In the genomic region with DNA sequence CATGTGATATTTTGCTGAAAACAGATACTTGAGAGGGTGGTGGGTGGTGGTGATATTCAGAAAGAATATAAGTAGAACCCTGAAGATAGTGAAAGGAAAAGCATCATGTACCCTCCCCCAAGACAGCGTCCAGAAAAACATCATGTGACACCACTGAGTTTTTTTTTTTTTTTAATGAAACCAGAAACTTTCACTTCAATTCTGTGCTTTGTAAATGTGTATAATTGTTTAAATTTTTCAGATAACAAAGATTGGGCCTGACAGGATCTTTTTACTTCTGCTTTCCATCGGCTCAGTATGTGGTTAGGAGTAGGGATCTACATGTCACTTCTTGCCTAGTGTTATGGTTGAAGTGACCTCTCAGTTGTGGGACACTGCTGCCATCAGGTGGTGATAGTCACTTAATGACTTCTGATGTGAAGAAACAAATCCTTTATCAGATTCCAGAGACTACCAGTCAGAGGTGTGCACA, we compare ENCODE assay signal across 8 mouse cellular contexts. TPM values are rescaled to one million over a fixed set of nuclear protein-coding genes. Genes with fewer than 3 reads are reported as not detected.
DNase-seq lines count a peak whose midpoint lies in the region; ATAC-seq lines count a peak whose summit lies in the region.

No protein-coding gene starts in this region.

- DNase-seq in left cerebral cortex, adult 11 months (ENCODE audit: low spot score) = peak; percentile 28
- no peak for DNase-seq in left cerebral cortex, adult 8-10 months (ENCODE audit: low spot score in 2 of 2)
- peak; percentile 82 for DNase-seq in c-Kit-positive CD71-negative TER-119-negative erythroid progenitor cells, embryonic 14.5 days (ENCODE audit: low read depth)
- peak; percentile 43 for DNase-seq in forelimb bud, embryonic 11.5 days (ENCODE audit: low read depth, low spot score)
- DNase-seq in layer of hippocampus, postnatal 36 days = peak; percentile 25 to 29
- peak; percentile 62 to 80 for DNase-seq in lung, postnatal 4 days
- peak; percentile 77 for DNase-seq in skeletal muscle tissue, adult 2 months (ENCODE audit: low read depth, low spot score)

- peak; percentile 100 for ATAC-seq in hematopoietic stem cell, adult 5-6 weeks (replicated peaks in 1 of 2; ENCODE audit: insufficient read depth in 1 of 2, low FRiP score in 2 of 2, low TSS enrichment in 1 of 2, low read depth in 1 of 2, poor library complexity in 2 of 2, severe bottlenecking in 2 of 2)

RNA-seq across cellular contexts. Expression of a gene that starts 33.7 kb away (rescaled TPM):
- 10 to 100 TPM; 42.4 to 47.5 (median 46.6) TPM for total RNA-seq in left cerebral cortex, adult 8-10 months (2022)
- total RNA-seq in hematopoietic stem cell, adult 5-6 weeks (2017) = 33.6 and 35.8 TPM in 2 replicates
- total RNA-seq in layer of hippocampus, postnatal 36 days (2021) = 10 to 100 TPM; 53.7 to 56.9 TPM

Comparison
In these comparisons a context has a peak if more than half of its experiments do, and no peak if none do; other contexts are left out.
1. DNase-seq: peak in left cerebral cortex, adult 11 months (single experiment), c-Kit-positive CD71-negative TER-119-negative erythroid progenitor cells, embryonic 14.5 days (single experiment), forelimb bud, embryonic 11.5 days (single experiment), layer of hippocampus, postnatal 36 days (2 of 2), lung, postnatal 4 days (2 of 2) and skeletal muscle tissue, adult 2 months (single experiment); none in left cerebral cortex, adult 8-10 months (0 of 2).